Mouse (Mus musculus) layer of hippocampus, adult 9-10 months (tissue): ENCODE data around the gene Gfra1.

ENCODE experiments used
- DNase-seq: peaks from one replicate; pipeline ENCODE4 v3.0.0; 2022; ENCODE audit warnings: low spot score

The Gfra1 gene

DNA sequence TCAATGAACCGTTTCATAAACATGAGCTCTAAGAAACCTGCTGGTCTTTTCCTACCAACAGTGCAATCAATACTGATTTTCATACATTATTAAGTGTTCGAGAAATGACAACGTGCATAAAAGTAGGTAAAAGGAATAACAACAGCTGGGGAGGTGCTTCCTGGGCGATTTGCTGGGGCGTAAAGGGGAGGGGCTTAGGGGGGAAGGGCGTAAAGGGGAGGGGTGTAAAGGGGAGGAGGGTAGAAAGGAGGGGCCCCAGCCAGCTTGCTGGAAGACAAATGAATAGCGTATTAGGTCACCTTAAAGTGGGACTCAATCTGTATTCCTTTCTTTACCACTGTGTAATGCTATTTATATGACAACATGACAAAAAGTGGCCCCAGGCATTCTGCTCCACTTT is 13.9 kb downstream of the Gfra1 start:
- DNase-seq: no peak

DNA sequence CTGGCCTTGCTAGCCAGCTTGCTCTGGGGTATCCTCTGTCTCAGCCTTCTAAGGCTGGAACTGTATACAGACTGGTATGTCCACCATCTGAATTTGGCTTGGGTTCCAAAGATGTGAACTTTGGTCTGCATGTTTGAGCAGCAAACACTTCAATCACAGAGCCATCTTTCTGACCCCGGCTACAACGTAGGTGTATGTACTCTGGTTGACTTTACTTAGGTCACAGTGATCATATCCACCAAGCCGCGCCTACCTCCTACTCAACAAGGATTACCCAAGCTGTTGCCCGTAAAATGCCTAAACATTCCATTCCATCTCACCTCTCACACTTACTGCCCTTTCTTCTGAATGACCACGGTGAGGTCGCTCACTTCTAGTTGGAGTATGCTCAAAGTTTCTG is 14.5 kb downstream of the Gfra1 start:
- DNase-seq: no peak

DNA sequence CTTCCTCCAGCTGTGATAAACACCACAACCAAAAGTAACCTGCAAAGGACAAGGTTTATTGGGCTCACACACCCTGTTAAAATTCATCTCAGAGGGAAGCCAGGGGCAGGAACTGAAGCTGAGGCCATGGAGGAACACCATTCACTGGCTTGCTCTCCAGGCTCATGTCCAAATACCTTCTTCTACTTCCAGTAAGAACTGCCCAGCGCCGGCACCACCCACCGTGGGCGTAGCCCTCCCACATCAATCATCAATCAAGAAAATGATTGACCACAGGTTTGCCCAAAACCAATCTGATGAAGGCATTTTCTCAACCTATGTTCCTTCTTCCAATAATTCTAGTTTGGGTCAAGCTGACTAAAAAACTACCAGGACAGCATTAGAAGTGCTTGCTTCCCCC is 16.9 kb downstream of the Gfra1 start:
- DNase-seq: no peak

DNA sequence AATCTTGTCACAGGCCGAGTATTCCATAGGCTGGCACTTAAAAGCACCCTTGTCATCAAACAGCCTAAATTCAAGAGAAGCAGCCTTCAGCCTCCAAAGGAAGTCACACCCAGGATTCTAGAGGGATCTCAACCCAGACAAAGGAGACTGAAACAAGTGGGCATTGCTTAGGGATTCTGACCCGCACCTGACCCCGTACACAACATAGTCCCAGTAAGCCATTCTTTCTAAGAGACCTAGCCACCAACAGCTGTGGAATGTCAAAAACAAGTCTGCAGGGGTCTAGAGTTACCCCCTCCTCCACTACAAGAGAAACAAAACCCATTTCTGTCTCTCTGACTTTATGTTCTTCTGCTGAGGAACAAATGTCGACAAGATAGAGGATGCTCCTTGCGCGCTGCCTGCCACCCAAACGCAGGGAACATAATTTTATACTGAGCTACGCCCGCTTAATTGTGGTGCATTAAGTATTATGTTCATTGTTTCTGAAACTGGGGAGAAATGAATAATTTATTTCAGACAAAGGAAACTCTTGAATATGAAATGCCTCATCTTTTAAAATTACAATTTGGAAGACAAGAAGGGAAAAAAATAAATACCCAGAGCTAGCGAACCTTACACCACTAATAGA is 18.2 kb downstream of the Gfra1 start:
- DNase-seq: no peak

DNA sequence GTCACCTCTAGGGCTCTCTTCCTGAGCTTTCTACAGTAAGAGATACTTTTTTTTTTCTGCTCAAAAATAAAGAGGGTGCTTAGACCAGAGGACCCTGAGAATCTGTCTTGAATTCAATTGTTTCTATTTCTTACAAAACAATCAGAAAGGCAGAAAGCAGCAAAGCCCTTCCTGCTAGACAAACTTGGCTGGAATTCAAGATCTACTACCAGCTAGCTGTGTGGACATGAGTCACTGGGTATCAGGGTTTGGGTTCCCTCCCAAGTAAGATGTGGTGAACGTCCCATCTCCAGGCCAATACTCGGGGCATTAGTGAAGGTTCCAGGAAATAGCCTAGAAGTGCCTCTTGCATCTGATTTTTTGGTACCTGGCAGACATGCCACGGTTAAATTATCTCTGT is 18.8 kb downstream of the Gfra1 start:
- DNase-seq: no peak

DNA sequence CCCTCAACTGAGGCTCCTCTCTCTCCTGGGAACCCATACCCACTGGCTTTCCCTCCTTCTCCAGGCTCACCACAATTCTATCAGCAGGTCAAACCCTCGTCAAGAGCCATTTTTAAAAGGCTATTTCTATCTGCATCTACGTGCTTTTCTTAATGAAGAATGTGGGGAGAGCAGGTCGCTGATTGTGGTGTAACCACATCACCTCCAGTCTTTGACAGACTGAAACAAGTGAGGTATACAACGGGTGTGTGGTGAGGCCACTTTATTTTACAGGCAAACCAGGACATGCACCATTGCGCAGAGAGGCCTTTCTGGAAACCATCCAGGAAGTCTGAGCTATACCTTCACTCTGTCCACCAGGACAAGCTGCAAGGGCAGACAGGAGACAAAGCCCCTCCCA is 19.8 kb downstream of the Gfra1 start:
- DNase-seq: no peak

DNA sequence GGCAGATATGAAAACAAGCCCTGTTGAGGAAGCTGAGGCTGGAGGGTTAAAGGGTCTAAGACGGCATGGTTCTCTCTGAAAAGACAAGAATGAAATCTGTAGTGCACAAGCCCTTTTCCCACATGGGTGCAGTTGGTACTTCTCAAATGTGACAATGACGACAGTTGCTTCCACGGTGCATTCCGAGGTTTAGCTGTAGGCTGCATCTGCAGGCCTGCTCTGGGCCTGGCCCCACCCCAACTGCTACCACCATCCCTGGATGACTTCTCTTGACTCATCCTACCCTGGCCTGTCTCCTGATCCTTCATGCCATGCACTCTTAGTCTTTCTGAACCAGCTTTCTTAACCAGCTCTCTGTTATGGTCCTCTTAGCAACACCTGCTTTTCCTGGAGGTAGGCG is 22.9 kb downstream of the Gfra1 start:
- no peak for DNase-seq

DNA sequence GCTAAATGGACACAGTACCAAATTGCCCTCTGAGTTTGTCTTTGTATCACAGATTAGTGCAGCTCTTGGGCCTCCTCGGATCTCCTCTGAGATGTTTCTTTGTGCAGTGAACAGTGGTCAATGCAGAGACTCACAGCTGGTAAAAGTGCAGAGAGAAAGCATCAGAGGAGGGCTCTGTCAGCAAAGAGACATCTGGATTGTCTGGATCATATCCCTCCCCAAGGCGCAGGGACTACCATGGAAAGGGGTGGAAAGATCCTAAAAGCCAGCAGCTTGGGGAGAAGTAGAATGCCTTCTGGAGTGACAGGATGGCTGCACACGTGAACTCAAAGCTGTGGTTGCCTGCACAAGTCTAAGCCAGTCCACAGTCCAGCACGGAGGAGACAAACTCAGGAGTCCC is 27.2 kb downstream of the Gfra1 start:
- no peak for DNase-seq

DNA sequence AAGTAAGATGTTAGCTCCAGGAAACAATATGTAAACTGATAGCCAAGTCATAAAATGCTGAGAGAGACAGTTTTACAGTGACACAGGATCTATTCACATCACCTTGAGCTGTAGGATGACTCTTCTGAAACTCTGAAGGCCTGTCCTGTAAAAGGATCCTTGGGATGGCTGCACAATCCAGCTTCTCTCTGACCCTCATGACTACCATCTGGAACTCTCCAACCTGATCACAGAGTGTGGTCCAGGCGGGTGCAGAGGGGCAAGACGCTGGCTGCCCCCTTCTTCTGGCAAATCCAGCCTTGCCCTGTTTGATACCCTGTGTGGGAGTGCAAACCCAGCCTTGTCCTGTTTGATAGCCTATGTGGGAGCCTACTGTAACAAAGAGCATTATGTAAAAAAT is 28.4 kb downstream of the Gfra1 start:
- DNase-seq: no peak

DNA sequence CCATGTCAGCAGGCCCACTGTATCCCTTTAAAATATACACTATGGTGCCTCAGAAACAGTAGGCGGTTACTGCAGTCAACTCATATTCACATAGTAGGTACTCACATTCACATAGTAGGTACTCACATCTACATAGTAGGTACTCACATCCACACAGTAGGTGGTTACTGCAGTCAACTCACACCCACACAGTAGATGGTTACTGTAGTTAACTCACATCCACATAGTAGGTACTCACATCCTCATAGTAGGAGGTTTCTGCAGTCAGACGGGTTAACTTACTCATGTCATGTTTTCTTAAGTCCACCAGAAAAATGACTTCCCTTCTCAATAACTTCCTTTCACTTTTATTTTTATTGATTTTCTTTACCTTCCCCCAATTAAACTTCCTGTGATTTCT is 30.8 kb downstream of the Gfra1 start:
- DNase-seq: no peak

DNA sequence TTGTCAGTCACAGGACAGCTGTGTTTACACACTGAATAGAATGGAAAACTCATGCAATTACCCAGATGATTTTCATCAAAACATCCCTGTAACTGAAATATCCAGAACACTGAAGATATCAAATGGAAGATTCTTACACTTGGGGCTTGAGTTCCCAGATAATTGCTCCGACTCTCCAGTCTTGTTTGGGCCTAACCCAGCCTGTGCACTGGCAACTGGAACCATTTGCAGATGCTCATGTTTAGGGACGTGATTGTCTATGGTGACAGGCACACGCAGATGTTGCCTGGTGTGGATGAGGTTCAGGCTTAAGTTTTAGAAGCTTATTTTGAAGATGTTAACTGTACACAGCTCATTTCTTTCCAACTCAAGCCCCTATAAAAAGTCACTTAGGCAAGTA is 31.5 kb downstream of the Gfra1 start:
- DNase-seq: no peak

DNA sequence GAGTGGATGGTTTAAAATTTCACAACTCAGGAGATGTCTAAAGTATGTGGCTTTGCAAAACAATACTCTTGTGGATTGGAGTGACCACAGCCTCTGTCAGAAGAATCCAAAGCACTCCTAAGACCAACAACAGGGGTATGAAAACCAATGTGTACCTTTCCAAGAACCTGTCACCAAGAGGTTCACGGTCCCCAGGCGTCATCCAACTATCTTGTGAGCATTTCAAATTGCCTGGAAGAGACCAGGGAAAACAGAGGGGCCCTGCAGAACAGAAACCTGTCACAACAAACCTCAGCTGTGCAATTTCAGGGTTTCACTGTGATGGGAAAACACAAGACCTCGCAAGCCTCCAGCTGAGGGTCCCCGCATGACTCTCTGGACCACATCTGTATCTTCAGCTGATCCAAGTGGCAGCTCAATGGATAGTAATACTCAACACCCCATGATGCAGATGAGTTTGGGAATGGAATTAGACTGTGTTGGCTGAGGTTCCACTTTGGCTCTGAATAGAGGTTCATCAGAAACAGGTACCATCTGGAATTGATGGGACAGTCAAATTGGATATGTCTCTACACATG is 32.7 kb downstream of the Gfra1 start:
- no peak for DNase-seq

DNA sequence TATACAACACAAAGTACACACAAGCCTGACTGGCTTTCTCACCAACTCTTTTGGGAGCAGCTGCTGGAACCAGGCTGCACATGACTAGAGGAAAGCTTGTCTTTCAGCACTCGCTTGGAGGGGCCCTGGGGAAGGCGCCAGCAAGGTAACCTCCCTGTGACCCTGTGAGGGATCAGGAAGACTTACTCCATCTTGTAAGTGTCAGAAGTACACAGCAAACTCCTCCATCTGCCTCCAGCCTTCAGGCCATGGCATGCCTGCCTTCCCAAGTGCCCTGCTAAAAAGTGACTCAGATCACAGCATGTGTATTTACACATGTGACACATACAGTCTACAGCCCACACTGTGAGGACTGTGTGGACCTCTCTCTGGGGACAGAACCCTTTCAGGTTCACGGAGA is 36.0 kb downstream of the Gfra1 start:
- no peak for DNase-seq

DNA sequence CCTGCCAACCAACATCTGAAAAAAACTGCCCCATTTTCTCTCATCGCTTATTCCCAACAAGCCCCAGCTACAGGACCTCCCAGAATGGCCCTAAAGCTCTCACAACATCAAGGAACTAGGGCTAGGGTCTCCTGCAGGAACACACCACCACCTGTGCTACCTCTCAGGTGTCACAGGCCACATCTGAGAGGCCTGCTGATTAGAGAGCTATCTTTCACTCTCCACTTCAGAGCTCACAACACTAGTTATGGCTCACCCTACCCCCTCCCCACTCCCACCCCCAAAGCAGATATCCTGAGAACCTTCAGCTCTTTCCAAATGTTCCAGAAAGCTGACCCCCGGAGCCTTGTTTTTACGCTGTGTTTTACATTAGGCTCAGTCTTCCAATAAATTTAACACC is 36.4 kb downstream of the Gfra1 start:
- no peak for DNase-seq

DNA sequence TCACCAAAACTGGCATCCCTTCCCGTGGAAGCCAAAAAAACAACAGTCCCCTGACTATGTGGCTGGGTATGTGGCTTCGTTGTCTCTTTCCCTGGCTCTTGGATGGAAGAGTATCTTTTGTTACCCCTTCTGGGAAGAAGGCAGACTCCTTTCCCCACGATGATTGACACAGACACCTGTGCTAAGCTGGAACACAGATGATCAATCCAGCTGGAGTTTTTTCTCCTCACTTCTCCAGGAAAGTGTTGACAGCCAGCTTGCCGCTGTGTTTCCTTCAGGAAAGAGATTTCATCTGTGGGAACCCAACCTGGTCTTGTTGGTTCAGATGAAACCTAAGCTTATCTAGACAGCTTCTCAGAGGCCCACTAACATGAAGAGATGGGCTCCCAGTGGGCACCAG is 40.5 kb downstream of the Gfra1 start:
- no peak for DNase-seq

DNA sequence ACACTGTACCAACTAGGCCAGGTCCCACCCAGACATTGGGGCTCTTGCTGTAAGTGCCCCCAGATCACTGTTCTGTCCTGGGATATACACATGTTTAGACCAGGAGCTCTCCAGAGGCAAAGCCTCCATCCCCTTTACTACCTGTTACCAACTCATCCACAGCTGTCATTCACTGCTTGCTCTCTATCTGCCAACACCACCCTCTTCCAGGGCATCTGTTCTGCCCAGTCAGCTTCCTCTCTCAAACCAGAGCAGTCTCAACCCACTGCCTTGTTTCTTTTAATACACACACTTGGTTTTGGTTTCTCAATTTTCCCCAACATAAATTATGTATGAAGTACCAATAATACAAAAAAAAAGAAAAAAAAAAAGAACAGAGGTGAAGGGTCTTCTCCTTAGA is 41.0 kb downstream of the Gfra1 start:
- DNase-seq: no peak

DNA sequence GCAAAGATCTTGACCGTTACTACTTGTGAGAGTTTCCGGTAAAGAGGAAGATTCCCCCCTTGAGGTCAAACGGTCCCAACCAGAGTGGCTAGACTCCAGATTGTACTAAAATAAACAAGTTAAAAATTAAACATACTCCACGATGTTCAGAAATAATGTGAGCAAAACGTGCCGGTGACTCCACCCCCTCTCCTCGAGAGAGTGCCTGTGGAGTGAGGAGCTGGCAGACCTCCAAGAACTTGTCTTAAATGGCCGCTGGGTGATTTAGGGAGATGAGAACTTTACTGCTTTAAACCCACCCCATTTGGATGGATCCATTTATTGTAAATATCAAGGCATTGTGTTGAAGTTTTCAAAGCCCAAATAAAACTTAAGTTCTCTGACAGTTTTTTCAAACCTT is 42.4 kb downstream of the Gfra1 start:
- DNase-seq: no peak

DNA sequence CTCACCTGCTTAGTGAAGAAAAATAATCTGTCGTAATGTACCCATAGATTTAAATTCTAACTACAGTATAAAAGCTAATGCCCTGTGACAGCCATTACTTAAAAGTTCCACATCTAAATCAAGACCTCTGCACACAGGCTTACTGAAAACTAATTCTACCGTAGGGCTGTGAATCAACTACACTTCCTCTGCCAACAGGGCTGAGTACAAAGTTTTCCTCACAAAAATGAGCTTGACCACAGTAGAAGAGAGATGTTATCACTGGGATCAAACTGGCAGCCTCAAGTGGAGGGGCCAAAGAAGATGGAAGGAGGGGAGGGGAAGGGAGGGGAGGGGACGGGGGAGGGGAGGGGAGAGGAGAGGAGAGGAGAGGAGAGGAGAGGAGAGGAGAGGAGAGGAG is 42.9 kb downstream of the Gfra1 start:
- no peak for DNase-seq

DNA sequence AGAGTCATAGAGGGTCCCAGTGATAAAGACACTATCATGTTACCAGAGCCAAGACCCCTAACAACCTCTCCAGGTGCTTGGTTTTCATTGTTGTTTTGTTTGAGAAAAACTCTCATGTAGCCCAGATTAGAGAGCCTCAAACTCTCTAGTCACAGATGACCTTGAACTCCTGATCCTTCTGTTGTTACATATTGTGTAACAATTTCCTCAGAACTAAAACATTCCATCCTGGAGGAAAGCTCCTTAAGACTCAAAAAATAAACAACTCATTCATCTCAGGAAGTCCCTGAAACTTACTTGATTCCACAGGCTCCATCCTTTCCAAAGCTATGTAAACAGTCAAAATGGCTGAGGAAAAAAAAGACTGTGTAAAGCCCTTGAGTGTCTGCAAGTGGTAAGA is 49.0 kb downstream of the Gfra1 start:
- DNase-seq: no peak

DNA sequence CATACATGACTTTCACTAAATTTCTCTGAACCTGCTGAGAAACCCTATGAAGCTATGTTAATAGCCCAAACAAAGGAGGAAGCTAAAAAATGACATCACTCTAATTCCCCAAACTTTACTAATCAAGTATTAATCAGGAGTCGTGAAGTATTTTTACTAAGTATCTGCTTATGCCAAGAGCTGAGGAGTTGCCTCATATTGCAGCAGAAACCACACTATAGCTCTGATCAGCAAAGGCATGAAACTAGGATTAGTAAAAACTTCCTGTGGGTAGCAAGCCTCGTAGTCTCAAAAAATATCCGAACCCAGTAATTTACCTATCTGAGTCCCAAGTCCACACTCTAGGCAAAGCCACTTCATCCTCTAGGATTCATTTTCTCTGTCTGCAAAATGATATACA is 55.5 kb downstream of the Gfra1 start:
- DNase-seq: no peak

DNA sequence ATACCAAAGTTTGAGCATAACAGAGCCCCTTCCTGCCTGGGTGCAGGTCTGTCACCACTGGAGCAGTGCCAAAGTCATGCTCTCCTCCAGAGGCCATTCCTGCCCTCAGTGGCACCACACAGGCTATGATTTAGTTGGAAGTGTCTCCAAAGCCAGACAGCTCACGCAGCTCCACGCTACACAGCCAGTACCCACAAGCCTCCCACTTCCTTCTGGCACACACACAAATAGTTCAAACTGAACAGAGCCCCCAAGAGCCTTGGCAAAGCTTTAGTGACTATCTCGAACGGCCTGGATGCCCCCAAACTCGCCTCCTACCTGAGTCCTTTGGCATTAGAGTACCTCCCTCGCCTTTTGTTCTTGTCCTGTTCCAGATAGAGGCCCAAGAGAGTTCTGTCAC is 56.5 kb downstream of the Gfra1 start:
- DNase-seq: no peak

DNA sequence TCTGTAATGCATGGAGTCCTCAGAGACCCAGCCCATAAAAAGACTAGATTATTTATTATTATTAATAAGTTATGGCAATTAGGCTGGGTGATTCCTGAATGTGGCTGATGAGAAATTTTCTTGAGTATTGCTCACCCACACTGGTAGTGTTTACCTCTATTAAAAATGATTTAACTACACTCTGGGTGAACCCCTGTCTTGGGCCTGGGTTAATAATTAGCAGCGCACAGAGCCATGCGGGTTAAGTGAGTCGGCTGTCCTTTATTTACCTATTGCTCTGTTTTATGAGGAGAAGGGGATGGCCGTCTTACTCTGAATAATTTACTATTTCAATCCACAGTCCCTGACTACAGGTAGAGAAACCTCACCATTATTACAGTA is 59.1 kb downstream of the Gfra1 start:
- DNase-seq: no peak

DNA sequence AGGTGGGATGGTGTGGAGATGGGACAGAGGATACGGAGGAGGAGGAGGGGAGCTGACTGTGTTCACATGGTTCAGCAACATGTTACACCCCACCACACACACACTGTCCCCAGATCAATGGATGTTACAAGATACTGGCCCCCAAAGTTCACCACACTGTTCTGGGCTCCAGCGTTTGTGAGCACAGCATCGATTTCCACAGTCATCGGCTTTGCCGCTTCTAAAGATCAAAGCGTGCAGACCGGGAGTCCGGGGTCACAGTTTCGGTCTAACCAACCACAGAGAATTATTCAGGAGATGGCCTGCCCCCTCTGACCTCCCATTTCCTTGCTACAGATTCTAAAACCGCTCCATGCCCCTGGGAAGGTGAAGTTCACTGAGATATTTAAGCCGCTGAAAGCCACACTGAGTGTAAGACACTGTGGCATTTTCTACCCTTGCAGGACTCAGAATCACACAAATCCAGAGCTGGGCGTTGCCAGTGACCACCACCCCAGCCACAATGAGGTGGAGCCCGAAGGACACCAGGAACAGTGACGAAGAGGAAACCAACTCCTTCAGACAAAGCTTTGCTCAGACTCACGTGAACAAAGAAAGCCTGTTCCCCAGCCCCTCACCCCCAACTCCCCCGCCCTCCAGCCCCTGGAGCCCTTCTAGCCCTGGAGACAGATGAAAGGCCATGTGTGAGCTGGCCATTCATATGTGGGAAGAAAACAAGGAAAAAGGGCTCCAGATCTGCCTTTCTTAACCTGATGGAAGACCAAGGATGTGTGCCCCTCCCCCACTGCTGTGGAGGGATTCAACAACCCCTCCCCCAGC is 59.7 kb downstream of the Gfra1 start:
- no peak for DNase-seq

DNA sequence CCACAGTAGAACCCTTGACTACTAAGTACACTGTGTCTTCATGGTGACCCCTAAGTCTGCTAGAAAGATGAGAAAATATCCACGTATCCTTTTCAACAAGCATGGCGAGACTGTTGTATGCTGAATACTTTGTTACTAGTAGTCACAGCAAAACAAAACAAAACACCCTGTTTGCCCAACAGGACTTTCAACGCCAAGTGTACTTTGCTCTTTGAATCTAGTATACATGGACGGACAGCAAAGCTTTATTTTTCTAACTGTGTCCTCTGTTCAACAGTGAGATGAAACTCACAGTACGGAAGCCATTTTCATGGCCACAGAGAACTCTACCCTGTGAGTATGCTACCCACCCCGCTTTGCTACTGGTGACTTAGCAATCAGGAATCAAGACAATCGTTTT is 62.6 kb downstream of the Gfra1 start:
- no peak for DNase-seq
